Mouse (Mus musculus): ENCODE measurements around the gene H3f3a. TPM values are rescaled to one million over a fixed set of nuclear protein-coding genes. Genes with fewer than 3 reads are reported as not detected.

H3f3a gene
- polyA plus RNA-seq, 1 experiment from 2014 or later = 2,888 TPM

- Histone ChIP-seq H3K9ac (ENCODE audit: low read depth, low read length) (no peak overlapping the region), H3K27ac (ENCODE audit: low read length) (no peak overlapping the region), H3K4me1 (ENCODE audit: control insufficient read depth, insufficient read depth, low read length) (peaks cover 7% of the 10 kb centered on the region; the same call in 1 of the 2 replicates), H3K4me2 (ENCODE audit: low read length) (no peak overlapping the region), H3K9me3 (replicated peaks; ENCODE audit: control insufficient read depth, low read length, poor library complexity, severe bottlenecking) (no peaks in the 10 kb centered on the region), H3K27me3 (ENCODE audit: control insufficient read depth, insufficient read depth, low read depth, low read length) (no peaks in the 10 kb centered on the region), H3K36me3 (ENCODE audit: control insufficient read depth, insufficient read depth, low read length) (no peaks in the 10 kb centered on the region), H3K4me3 (ENCODE audit: low read depth, low read length) (no peak overlapping the region)
- no peak for ATAC-seq
- whole genome bisulfite sequencing = 77% methylated on average over 8 of the region's 8 CpGs
Observed at GRCm38 (mm10) chr1:180762679-180763078, 51.1 kb downstream of the H3f3a start.

- H3K4me1 ChIP-seq (ENCODE audit: control insufficient read depth, insufficient read depth, low read length) = peaks cover 3% of the 10 kb centered on the region; the same call in 1 of the 2 replicates
- H3K27ac ChIP-seq (ENCODE audit: low read length) = no peak overlapping the region
- H3K27me3 ChIP-seq (ENCODE audit: control insufficient read depth, insufficient read depth, low read depth, low read length) = no peaks in the 10 kb centered on the region
- H3K4me2 ChIP-seq (ENCODE audit: low read length) = no peak overlapping the region
- no peak for ATAC-seq
- H3K9ac ChIP-seq (ENCODE audit: low read depth, low read length) = no peak overlapping the region
- no peak overlapping the region for H3K4me3 ChIP-seq (ENCODE audit: low read depth, low read length)
- no peaks in the 10 kb centered on the region for H3K36me3 ChIP-seq (ENCODE audit: control insufficient read depth, insufficient read depth, low read length)
- no peaks in the 10 kb centered on the region for H3K9me3 ChIP-seq (replicated peaks; ENCODE audit: control insufficient read depth, low read length, poor library complexity, severe bottlenecking)
- WGBS = 91% methylated on average over 11 of the region's 11 CpGs
Observed at GRCm38 (mm10) chr1:180762180-180762579, 51.6 kb downstream of the H3f3a start.

- no peak overlapping the region for H3K27ac ChIP-seq (ENCODE audit: low read length)
- no peaks in the 10 kb centered on the region for H3K9me3 ChIP-seq (replicated peaks; ENCODE audit: control insufficient read depth, low read length, poor library complexity, severe bottlenecking)
- no peak overlapping the region for H3K9ac ChIP-seq (ENCODE audit: low read depth, low read length)
- no peaks in the 10 kb centered on the region for H3K27me3 ChIP-seq (ENCODE audit: control insufficient read depth, insufficient read depth, low read depth, low read length)
- no peak overlapping the region for H3K4me3 ChIP-seq (ENCODE audit: low read depth, low read length)
- WGBS = 96% methylated on average over 7 of the region's 7 CpGs
- no peaks in the 10 kb centered on the region for H3K4me1 ChIP-seq (ENCODE audit: control insufficient read depth, insufficient read depth, low read length)
- H3K36me3 ChIP-seq (ENCODE audit: control insufficient read depth, insufficient read depth, low read length) = peaks cover 3% of the 10 kb centered on the region
- no peak overlapping the region for H3K4me2 ChIP-seq (ENCODE audit: low read length)
- ATAC-seq = no peak
Observed at GRCm38 (mm10) chr1:180757956-180758520, 55.7 kb downstream of the H3f3a start.

- ATAC-seq = no peak
- H3K9ac ChIP-seq (ENCODE audit: low read depth, low read length) = no peak overlapping the region
- peaks cover 9% of the 10 kb centered on the region for H3K36me3 ChIP-seq (ENCODE audit: control insufficient read depth, insufficient read depth, low read length)
- H3K4me1 ChIP-seq (ENCODE audit: control insufficient read depth, insufficient read depth, low read length) = no peaks in the 10 kb centered on the region
- no peak overlapping the region for H3K4me2 ChIP-seq (ENCODE audit: low read length)
- no peak overlapping the region for H3K4me3 ChIP-seq (ENCODE audit: low read depth, low read length)
- no peak overlapping the region for H3K27ac ChIP-seq (ENCODE audit: low read length)
- 90% methylated on average over 3 of the region's 3 CpGs for WGBS
- H3K9me3 ChIP-seq (replicated peaks; ENCODE audit: control insufficient read depth, low read length, poor library complexity, severe bottlenecking) = no peaks in the 10 kb centered on the region
- no peaks in the 10 kb centered on the region for H3K27me3 ChIP-seq (ENCODE audit: control insufficient read depth, insufficient read depth, low read depth, low read length)
Observed at GRCm38 (mm10) chr1:180757252-180757955, 56.3 kb downstream of the H3f3a start.

- H3K4me3 ChIP-seq (ENCODE audit: low read depth, low read length) = no peak overlapping the region
- H3K27me3 ChIP-seq (ENCODE audit: control insufficient read depth, insufficient read depth, low read depth, low read length) = no peaks in the 10 kb centered on the region
- H3K27ac ChIP-seq (ENCODE audit: low read length) = no peak overlapping the region
- 93% methylated on average over 2 of the region's 2 CpGs for whole genome bisulfite sequencing
- ATAC-seq = no peak
- no peak overlapping the region for H3K9ac ChIP-seq (ENCODE audit: low read depth, low read length)
- H3K4me1 ChIP-seq (ENCODE audit: control insufficient read depth, insufficient read depth, low read length) = no peaks in the 10 kb centered on the region
- H3K36me3 ChIP-seq (ENCODE audit: control insufficient read depth, insufficient read depth, low read length) = peaks cover 15% of the 10 kb centered on the region
- no peaks in the 10 kb centered on the region for H3K9me3 ChIP-seq (replicated peaks; ENCODE audit: control insufficient read depth, low read length, poor library complexity, severe bottlenecking)
- no peak overlapping the region for H3K4me2 ChIP-seq (ENCODE audit: low read length)
Observed at GRCm38 (mm10) chr1:180756711-180757110, 57.0 kb downstream of the H3f3a start.

GRCm38 (mm10) chr1:180754376-180754775 lies 59.4 kb downstream of the H3f3a start:
- WGBS = 90% methylated on average over 8 of the region's 8 CpGs
- Histone ChIP-seq H3K4me2 (ENCODE audit: low read length) (no peak overlapping the region), H3K27ac (ENCODE audit: low read length) (no peak overlapping the region), H3K36me3 (ENCODE audit: control insufficient read depth, insufficient read depth, low read length) (peaks cover 17% of the 10 kb centered on the region), H3K9me3 (replicated peaks; ENCODE audit: control insufficient read depth, low read length, poor library complexity, severe bottlenecking) (no peaks in the 10 kb centered on the region), H3K4me3 (ENCODE audit: low read depth, low read length) (no peak overlapping the region), H3K4me1 (ENCODE audit: control insufficient read depth, insufficient read depth, low read length) (no peaks in the 10 kb centered on the region), H3K27me3 (ENCODE audit: control insufficient read depth, insufficient read depth, low read depth, low read length) (no peaks in the 10 kb centered on the region), H3K9ac (ENCODE audit: low read depth, low read length) (no peak overlapping the region)
- no peak for ATAC-seq

GRCm38 (mm10) chr1:180752115-180752514 lies 61.6 kb downstream of the H3f3a start:
- no peak for ATAC-seq
- Histone ChIP-seq H3K36me3 (ENCODE audit: control insufficient read depth, insufficient read depth, low read length) (peaks cover 26% of the 10 kb centered on the region), H3K9ac (ENCODE audit: low read depth, low read length) (no peak overlapping the region), H3K4me1 (ENCODE audit: control insufficient read depth, insufficient read depth, low read length) (no peaks in the 10 kb centered on the region), H3K4me2 (ENCODE audit: low read length) (no peak overlapping the region), H3K9me3 (replicated peaks; ENCODE audit: control insufficient read depth, low read length, poor library complexity, severe bottlenecking) (no peaks in the 10 kb centered on the region), H3K27ac (ENCODE audit: low read length) (no peak overlapping the region), H3K27me3 (ENCODE audit: control insufficient read depth, insufficient read depth, low read depth, low read length) (no peaks in the 10 kb centered on the region), H3K4me3 (ENCODE audit: low read depth, low read length) (no peak overlapping the region)
- WGBS = 95% methylated on average over 11 of the region's 11 CpGs

Other genes with a start within 250 kb of the H3f3a start
- gene Parp1, start 245.0 kb downstream of the H3f3a start, polyA plus RNA-seq (2015; fragmentation: Nextera tagmentation; extraction: Ambion mirVana) = 75.6 and 84.0 TPM in 2 replicates
- 9.5 and 11.8 TPM in 2 replicates for gene Lin9, start 172.8 kb downstream of the H3f3a start, polyA plus RNA-seq (2015; fragmentation: Nextera tagmentation; extraction: Ambion mirVana)
- 0.15 and 0.32 TPM in 2 replicates for gene Mixl1, start 116.9 kb downstream of the H3f3a start, polyA plus RNA-seq (2015; fragmentation: Nextera tagmentation; extraction: Ambion mirVana)
- 22.4 and 23.9 TPM in 2 replicates for gene Acbd3, start 87.9 kb downstream of the H3f3a start, polyA plus RNA-seq (2015; fragmentation: Nextera tagmentation; extraction: Ambion mirVana)
- 32.1 and 32.9 TPM in 2 replicates for gene Sde2, start 37.2 kb upstream of the H3f3a start, polyA plus RNA-seq (2015; fragmentation: Nextera tagmentation; extraction: Ambion mirVana)
- gene Lefty2, start 79.2 kb upstream of the H3f3a start, polyA plus RNA-seq (2015; fragmentation: Nextera tagmentation; extraction: Ambion mirVana) = 4.7 and 5.0 TPM in 2 replicates
- 68.3 and 71.7 TPM in 2 replicates for gene Pycr2, start 90.3 kb upstream of the H3f3a start, polyA plus RNA-seq (2015; fragmentation: Nextera tagmentation; extraction: Ambion mirVana)
- gene Lefty1, start 121.1 kb upstream of the H3f3a start, polyA plus RNA-seq (2015; fragmentation: Nextera tagmentation; extraction: Ambion mirVana) = 0.26 TPM in 1 of 2 replicates, not detected in the other
- gene Tmem63a, start 128.4 kb upstream of the H3f3a start, polyA plus RNA-seq (2015; fragmentation: Nextera tagmentation; extraction: Ambion mirVana) = 1.2 and 1.3 TPM in 2 replicates
- gene Ephx1, start 207.0 kb upstream of the H3f3a start, polyA plus RNA-seq (2015; fragmentation: Nextera tagmentation; extraction: Ambion mirVana) = 5.7 and 8.2 TPM in 2 replicates
- 0.17 TPM in 1 of 2 replicates, not detected in the other for gene 9130409I23Rik, start 237.3 kb upstream of the H3f3a start, polyA plus RNA-seq (2015; fragmentation: Nextera tagmentation; extraction: Ambion mirVana)

All from midbrain, embryonic 16.5 days (tissue).